Mouse (Mus musculus) C2C12 (cell line): Measurements from ENCODE around the gene Bmp2.

Experiments
- CEBPB ChIP-seq: IDR thresholded peaks from one replicate; pipeline ENCODE4 v1.6.1; 2011; ENCODE audit warnings: low read depth, mild to moderate bottlenecking, control low read depth, moderate library complexity
- CTCF ChIP-seq: IDR thresholded peaks from one replicate; pipeline ENCODE4 v1.5.1; 2011; ENCODE audit not compliant: control insufficient read depth, insufficient read depth, insufficient read length
- FOSL1 ChIP-seq: IDR thresholded peaks from one replicate; pipeline ENCODE4 v1.8.0; 2011; ENCODE audit warnings: mild to moderate bottlenecking, low read length; ENCODE audit not compliant: poor library complexity, insufficient read depth, severe bottlenecking
- MAX ChIP-seq: IDR thresholded peaks from one replicate; pipeline ENCODE4 v1.6.1; 2011; ENCODE audit warnings: mild to moderate bottlenecking, control low read depth
- MYOD1 ChIP-seq: IDR thresholded peaks from one replicate; pipeline ENCODE4 v1.6.1; 2011; ENCODE audit warnings: low read depth; ENCODE audit not compliant: control insufficient read depth, insufficient read length
- USF1 ChIP-seq: IDR thresholded peaks from one replicate; pipeline ENCODE4 v1.6.1; 2011; ENCODE audit warnings: low read depth, mild to moderate bottlenecking, control low read depth, moderate library complexity

DNA sequence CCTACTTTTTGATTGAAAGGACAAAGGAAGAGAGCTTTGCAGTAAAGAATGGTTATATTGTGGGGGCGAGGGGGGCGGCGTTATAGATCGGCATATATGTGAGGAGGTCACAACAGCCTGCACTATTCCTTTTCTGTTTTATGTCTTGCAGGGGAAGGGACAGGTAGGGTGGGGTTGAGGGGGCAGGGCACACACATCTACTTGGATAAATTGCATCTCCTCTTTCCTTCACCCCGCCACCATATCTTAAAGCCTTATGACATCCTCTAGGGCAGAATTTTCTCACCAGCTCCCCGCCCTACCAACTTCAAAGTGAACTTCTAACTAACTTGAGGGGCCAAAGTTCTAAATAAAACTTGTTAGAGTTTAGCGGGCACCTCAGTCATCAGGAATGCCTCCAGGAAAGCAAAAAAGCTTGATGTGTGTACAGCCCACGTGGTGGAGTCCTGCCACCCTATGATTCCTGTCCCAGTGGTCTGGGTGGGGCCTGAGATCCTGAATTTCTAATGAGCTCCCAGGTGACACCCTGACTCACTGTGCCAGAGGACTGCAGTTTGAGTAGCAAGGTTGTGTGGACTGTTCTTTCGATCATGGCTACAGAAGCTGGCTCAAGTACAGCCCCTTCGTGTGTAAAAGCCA lies 12.4 kb downstream of the Bmp2 start:
- TF ChIP-seq CEBPB (no peak), CTCF (no peak), USF1 (no peak), MYOD1 (no peak), MAX (no peak), FOSL1 (no peak)
